Mouse (Mus musculus): ENCODE data around the gene Tmbim7.
"Not testable (repeated sequence)": the region's sequence is repeated elsewhere in the genome, so short reads cannot be mapped to it uniquely, and the experiment has no call there.

Gene Tmbim7

GRCm38 (mm10) chr5:3650881-3651280 is at the start of gene Tmbim7:
Tmbim7 (plus strand) TSS chr5:3651181.
- no peak for DNase-seq (ENCODE audit: extremely low read depth, insufficient read length, low spot score)

GRCm38 (mm10) chr5:3607114-3607513 is 43.9 kb upstream of the Tmbim7 start:
- no peak for DNase-seq (ENCODE audit: extremely low read depth, insufficient read length, low spot score)

- DNase-seq (ENCODE audit: extremely low read depth, insufficient read length, low spot score) = no peak
Measured at GRCm38 (mm10) chr5:3609241-3609640, 41.7 kb upstream of the Tmbim7 start.

GRCm38 (mm10) chr5:3611835-3612234 is 39.1 kb upstream of the Tmbim7 start:
- not testable (repeated sequence) for DNase-seq (ENCODE audit: extremely low read depth, insufficient read length, low spot score)

GRCm38 (mm10) chr5:3620486-3620885 is 30.5 kb upstream of the Tmbim7 start:
- DNase-seq (ENCODE audit: extremely low read depth, insufficient read length, low spot score) = no peak

- DNase-seq (ENCODE audit: extremely low read depth, insufficient read length, low spot score) = no peak
Measured at GRCm38 (mm10) chr5:3630055-3630454, 20.9 kb upstream of the Tmbim7 start.

- no peak for DNase-seq (ENCODE audit: extremely low read depth, insufficient read length, low spot score)
Measured at GRCm38 (mm10) chr5:3631512-3632271, 19.3 kb upstream of the Tmbim7 start.

GRCm38 (mm10) chr5:3632285-3632684 is 18.7 kb upstream of the Tmbim7 start:
- no peak for DNase-seq (ENCODE audit: extremely low read depth, insufficient read length, low spot score)

GRCm38 (mm10) chr5:3633315-3633714 is 17.7 kb upstream of the Tmbim7 start:
- no peak for DNase-seq (ENCODE audit: extremely low read depth, insufficient read length, low spot score)

GRCm38 (mm10) chr5:3633951-3634350 is 17.0 kb upstream of the Tmbim7 start:
- no peak for DNase-seq (ENCODE audit: extremely low read depth, insufficient read length, low spot score)

GRCm38 (mm10) chr5:3635286-3635685 is 15.7 kb upstream of the Tmbim7 start:
- no peak for DNase-seq (ENCODE audit: extremely low read depth, insufficient read length, low spot score)

- no peak for DNase-seq (ENCODE audit: extremely low read depth, insufficient read length, low spot score)
Measured at GRCm38 (mm10) chr5:3644621-3645020, 6.4 kb upstream of the Tmbim7 start.

- DNase-seq (ENCODE audit: extremely low read depth, insufficient read length, low spot score) = no peak
Measured at GRCm38 (mm10) chr5:3645326-3645725, 5.7 kb upstream of the Tmbim7 start.

GRCm38 (mm10) chr5:3646539-3646938 is 4.4 kb upstream of the Tmbim7 start:
- DNase-seq (ENCODE audit: extremely low read depth, insufficient read length, low spot score) = no peak

- DNase-seq (ENCODE audit: extremely low read depth, insufficient read length, low spot score) = peak; percentile 68
Measured at GRCm38 (mm10) chr5:3646991-3647707, 3.8 kb upstream of the Tmbim7 start.

- peak; percentile 83 for DNase-seq (ENCODE audit: extremely low read depth, insufficient read length, low spot score)
Measured at GRCm38 (mm10) chr5:3647708-3648121, 3.3 kb upstream of the Tmbim7 start.

GRCm38 (mm10) chr5:3648206-3648848 is 2.7 kb upstream of the Tmbim7 start:
- no peak for DNase-seq (ENCODE audit: extremely low read depth, insufficient read length, low spot score)

- no peak for DNase-seq (ENCODE audit: extremely low read depth, insufficient read length, low spot score)
Measured at GRCm38 (mm10) chr5:3648849-3649210, 2.2 kb upstream of the Tmbim7 start.

GRCm38 (mm10) chr5:3651621-3652020 is 640 bp downstream of the Tmbim7 start:
- DNase-seq (ENCODE audit: extremely low read depth, insufficient read length, low spot score) = no peak

GRCm38 (mm10) chr5:3652903-3653575 is 2.1 kb downstream of the Tmbim7 start:
- not testable (repeated sequence) for DNase-seq (ENCODE audit: extremely low read depth, insufficient read length, low spot score)

- DNase-seq (ENCODE audit: extremely low read depth, insufficient read length, low spot score) = no peak
Measured at GRCm38 (mm10) chr5:3653801-3654200, 2.8 kb downstream of the Tmbim7 start.
